Mouse (Mus musculus) telencephalon, adult 2 months (tissue): ENCODE data around the gene Espl1.
"Not testable (repeated sequence)": the region's sequence is repeated elsewhere in the genome, so short reads cannot be mapped to it uniquely, and the experiment has no call there.

Experiments
- DNase-seq: peaks from one replicate; pipeline ENCODE4 v3.0.0-alpha.2; 2011; ENCODE audit warnings: low read depth, low spot score

The Espl1 gene

DNA sequence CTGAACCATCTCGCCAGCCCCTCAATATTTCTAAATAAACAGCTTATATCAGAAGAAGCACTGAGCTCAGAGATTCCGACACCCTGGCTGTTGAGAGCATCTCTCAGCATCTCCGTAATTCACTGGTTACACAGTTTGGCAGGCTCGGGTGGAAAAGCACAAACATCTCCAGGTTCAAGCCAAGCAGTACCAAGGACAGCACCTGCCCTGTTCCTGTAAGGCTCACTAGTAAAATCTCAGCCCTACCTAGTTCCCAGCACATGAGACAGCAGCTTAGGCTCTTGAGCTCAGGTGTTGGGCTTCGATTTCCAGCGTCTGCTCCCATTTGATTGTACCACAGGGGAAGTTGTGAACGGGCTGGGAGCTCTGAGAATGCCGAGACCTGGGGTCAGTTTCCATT lies 39.2 kb downstream of the Espl1 start:
- DNase-seq = no peak

DNA sequence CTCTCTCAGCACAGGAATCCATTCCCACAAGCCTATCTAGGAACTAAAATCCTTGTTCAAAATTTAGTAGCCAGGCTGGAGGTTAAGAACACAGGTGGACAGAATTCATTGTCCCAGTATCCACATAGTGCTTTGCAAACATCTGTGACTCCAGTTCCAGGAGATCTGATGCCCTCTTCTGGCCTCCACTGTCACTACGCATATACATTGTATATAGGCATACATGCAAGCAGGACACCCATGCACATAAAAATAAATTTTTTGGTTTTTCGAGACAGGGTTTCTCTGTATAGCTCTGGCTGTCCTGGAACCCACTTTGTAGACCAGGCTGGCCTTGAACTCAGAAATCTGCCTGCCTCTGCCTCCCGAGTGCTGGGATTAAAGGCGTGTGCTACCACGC lies 39.9 kb downstream of the Espl1 start:
- DNase-seq = not testable (repeated sequence)

DNA sequence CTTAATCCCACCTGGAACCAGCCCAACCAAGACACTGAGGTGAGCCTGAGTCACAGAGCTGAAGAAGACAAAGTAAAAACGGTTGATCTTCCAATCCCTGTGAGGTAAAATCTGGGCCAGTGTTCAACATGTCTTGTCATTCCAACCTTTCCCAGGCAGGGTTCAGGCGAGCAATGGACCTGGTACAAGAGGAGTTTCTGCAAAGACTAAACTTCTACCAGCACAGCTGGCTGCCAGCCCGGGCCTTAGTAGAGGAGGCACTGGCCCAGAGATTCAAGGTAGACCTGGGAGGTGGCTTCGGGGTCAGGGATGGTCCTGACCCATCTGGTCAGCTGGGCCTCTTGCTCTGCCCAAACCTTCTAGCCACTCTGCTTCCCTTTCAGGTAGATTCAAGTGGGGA lies 40.9 kb downstream of the Espl1 start:
- no peak for DNase-seq

DNA sequence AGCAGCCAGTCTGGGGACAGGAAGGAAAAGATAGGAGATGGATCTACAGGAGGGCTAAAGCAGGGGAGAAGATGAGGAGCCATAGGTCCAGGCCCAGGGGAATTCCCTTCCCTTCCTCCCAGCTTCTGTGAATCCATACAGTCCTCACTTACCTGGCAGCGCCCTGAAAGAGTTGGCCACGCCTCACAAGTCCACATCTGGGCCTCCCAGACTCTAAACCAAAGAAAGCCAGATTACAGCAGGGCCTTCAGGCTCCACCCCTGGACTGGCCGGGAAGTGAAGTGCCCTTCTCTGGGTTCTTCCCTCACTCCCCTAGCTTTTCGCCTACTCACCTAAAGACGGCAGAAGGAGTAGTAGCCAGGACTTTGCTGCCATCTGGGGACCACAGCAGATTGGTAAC lies 43.5 kb downstream of the Espl1 start:
- DNase-seq = no peak

DNA sequence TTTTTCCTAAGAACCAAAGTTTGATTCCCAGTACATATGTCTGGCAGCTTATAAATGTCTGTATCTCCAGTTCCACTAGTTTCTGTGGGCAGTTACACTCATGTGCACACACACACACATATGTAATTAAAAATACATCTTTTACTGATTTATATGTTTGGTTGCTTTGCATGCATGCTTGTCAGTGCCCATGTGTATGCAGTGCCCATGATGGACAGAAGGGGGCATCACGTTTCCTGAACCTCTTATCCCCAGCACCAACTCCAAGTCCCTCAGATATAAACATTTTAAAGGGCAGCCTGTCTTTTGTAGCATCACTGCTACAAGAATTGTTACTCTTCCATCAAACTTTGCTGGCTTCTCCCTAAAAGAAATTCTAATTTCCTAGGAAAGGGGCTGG lies 45.5 kb downstream of the Espl1 start:
- no peak for DNase-seq

DNA sequence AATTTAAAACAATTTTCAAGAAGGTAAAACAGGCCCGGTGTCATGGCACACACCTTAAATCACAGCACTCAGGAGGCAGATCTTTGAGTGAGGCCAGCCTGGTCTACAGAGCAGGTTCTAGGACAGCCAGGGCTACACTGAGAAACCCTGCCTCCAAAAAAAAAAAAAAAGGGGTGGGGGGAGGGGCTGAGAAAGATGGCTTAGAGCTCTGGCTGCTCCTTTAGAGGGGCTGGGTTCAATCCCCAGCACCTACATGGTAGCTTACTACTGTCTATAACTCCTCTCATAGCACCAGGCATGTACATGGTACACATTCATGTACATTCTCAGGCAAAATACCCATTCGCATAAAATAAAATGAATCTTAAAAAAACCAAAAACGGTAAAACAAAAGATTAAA lies 48.4 kb downstream of the Espl1 start:
- no peak for DNase-seq

DNA sequence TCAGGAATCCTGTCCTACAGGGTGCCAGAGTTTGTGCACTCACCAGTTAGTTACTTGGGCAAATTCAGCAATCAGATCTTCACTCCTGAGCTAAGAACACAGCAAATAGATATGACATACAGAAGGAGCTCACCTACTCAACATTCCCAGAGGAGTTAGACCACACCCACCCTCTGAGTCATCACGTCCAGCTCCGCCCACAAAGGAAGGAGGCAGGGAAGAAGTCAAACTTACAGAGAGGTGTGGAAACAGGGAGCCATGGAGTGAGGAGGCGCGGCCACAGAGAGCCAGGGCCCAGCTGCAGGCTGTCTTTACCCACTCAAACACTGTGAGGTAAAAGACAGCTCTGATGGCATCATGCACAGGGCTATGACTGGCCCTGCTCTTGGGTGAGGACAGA lies 50.4 kb downstream of the Espl1 start:
- no peak for DNase-seq

DNA sequence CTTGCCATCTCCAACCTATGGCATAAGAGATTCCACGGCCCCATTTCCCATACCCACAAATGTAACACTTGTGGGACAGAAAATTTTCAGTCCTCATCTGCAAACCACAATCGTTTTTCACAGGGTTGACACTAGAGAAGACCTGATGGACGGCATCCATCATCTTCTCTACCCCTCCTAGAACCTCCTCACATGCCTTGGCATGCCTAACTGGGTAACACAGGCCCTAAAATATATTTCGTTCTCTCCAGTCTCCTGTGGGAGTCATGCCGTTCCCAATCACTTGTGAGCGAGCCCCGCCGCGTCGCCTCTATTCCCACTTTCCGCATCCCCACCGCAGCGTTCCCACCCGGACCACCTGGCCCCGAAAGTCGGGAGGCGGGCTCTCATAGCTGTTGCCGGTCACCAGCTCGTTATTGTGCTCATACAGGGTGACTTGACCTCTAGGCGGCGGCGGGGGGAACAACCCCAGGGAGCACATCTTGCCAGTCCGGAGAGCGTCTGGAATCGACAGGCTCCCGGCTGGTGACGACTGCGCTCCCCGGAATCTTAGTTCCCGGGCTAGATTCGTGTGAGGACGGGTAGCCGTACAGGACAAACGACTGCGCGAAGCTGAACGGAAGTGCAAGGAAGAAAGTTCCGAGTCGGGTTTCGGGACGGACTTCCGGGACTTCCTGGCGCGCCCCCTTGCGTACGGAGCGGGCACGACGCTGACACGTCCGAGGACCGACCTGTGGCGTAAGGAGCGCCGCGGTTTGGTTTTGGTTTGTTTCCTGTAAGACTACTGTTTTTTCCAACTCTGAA lies 54.3 kb downstream of the Espl1 start, which contains the start of gene Aaas:
Aaas (minus strand) TSS at position 634 of the 804 bp plus-strand sequence.
- peak; percentile 96 for DNase-seq

DNA sequence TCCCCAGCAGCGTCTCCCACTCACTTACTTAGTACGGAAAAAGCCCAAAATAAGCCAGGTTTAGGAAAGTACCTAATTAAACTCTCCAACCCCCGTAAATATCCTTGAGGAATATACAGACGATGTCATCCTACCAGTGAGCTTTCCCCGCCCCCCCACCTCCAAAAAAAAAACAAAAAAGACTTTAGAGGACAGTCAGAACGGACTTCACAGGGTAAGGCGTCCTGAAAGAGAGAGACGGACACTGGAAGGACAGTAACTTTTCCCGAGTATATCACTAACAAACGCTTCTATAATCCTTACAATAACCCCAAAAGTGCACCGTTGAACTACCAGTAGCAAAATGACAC lies 54.9 kb downstream of the Espl1 start:
- DNase-seq = no peak

DNA sequence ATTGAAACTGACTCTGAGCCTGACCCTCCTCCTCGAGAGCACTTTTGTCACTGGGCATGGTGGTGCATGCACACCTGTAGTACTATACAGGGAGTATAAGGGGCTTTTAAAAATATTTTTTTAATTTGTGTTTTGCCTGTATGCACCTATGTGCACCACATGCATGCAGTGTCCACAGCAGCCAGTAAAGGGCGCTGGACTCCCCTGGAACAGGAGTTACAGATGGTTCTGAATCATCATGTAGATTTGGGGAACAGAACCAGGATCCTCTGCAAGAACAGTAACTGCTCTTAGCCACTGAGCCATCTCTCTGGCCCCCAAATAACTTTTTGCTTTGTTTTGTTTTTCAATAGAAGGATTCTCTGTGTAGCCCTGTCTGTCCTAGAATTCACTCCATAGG lies 56.1 kb downstream of the Espl1 start:
- DNase-seq = no peak

DNA sequence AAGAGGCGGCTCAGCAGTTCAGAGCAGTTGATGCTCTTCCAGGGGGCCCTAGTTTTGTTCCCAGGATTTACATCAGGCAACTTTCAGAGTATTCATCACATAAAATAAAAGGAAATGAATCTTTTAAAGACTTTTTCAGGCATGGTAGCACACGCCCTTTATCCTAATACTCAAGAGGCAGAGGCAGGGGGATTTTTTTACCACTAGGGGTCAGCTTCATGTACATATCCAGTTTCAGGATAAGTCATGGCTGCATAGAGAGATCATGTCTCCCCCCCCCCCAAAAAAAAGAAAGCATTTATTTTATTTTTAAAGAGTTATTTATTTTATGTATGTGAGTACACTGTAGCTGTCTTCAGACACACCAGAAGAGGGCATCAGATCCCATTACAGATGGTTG lies 57.9 kb downstream of the Espl1 start:
- no peak for DNase-seq

DNA sequence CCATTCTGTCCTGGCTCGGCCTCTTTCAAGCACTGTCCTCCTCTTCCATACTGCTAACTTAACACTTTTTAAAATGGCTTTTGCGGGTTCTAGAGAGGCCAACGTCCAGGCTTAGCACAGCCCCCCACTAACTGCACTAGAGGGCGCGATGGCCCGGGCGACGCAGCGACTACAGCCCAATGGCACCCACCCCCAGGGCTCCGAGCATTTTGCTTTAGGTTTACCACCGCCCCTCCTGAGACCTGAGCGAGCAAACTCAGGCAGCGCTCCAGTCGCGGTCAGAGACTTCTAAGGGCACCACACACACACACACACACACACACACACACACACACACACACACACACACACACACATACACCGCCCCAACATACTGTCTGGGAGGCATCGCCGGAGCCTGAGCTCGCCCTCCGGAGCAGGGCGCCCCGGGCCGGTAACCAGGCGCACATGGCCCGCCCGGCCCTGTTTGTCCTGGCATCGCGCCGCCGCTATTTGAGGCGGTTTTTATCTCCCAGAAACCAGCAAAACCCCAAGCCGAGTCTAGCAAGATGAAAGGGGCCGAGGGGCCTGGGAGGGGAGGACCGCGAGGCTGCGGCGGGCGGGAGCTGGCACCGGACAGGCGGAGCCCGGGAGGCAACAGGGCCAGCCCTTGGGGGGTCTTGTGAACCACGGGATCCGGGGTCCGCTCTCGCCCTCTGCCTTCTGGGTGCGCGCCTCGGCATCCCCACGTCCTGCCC lies 59.2 kb downstream of the Espl1 start:
- no peak for DNase-seq

DNA sequence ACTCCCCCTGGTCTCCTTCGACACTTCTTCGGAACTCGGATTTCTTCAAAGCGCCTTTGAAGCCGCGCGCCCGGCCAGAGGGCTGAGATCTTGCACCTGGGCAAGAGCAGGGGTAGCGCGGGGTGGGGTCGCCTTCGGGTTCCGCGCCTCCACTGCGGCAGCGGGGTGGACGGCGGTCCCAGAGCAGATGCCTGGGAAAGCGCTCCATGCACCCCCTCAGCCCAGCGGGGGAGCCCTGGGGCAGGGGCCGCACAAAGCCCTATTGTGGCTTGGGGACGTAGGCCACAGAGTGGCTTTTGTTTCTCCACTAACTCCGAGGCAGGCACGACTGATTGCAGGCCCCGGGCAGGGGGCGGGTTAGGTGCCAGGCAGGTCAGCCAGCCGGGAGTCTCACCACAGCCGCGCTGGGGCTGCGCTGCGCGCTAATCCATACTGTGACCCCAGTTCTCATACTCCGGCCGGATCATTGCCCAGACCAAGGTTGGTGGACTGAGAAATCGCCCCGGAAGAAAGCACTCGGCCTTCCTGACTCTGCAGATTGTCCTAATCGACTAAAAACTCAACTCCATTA lies 59.9 kb downstream of the Espl1 start:
- DNase-seq = peak; percentile 47

DNA sequence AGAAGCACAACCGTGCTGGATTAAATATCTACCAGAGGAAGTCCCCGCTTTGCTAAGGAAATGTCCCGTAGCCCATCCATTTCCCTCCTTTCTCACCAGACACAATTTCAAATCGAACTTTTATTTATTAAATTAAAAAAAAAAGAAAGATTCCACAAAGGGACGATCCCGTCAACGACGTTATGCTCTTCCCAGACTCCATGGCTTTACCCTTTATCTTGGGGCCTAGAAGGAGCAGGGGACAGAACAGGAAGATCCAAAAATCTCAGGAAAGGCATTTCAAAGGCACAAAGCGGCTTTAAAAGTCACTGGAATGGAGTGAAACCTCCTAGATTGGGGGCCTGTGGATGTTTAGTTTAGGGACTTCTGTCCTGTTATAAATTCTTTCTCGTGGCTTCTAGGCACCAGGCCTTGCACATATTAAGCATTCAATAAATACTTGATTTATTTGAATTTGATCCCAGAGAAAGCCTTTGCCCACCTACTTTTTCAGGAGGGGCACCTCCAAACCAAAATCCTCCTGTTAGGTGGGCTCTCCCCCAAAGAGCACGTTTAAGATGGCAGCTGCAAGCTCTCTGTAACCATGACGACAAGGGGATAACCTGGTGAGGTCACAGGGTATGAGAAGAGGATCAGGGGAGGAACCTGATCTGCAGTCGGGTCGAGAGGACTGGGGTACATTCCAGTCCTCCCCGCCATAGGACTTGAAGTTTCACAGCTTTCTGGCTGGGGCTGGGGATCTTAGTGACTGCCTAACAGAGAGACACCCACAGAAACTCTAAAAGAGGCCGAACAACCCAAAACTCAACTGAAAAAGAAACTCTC lies 60.6 kb downstream of the Espl1 start:
- no peak for DNase-seq

DNA sequence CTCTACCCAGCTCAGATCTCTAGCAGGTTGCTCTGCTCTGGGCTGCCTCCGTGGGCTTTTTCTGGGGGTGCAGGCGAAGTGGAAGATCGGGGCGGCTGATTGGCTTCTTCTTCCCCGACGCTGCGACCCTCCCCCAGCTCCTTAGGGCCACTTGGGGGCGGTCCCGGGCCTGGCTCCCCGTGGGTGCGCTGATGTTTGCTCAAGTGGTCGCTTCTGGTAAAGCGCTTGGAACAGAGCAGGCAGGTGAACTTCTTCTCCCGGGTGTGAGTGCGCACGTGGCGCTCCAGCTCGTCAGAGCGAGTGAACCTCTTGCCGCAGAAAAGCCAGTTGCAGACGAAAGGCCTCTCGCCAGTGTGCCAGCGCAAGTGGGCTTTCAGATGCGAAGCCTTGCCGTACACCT lies 62.1 kb downstream of the Espl1 start:
- DNase-seq = no peak

DNA sequence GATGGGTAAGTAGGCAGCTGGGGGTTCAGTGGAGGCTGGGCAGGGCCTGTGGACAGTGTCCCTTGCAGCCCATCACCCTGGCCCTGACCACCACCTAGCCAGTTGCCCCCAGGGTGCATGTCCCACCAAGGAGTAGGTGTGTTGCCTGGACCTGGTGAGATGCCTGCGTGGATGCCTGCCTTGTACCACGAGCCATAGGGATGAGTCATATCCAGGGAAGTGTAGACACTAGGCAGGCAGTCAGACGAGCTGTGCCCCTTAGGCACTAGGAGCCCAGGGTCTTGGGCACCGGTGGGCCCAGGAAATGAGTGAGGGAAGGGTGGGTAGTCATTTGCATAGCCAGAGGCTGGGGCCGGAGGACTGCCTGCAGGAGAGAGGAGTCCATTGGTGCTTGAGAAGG lies 62.8 kb downstream of the Espl1 start:
- no peak for DNase-seq

DNA sequence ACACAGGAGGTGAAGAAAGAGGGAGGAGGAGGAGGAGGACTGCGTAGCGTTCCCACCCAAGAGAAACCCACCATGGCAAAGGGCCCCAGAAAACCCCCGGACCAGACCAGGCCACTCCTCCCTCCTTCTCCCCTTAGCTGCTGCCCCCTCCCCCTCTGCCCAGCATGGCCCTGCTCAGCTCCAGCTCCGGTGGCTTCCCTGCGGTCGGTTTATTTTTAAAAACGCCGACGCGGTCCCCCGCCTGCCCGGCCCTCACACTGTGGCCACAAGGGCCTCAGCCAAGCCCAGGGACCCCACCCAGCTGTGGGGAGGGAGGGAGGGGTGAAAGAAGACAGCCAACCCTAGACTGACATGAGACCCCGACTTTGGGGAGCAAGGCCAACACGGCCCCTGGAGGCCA lies 66.6 kb downstream of the Espl1 start:
- no peak for DNase-seq

DNA sequence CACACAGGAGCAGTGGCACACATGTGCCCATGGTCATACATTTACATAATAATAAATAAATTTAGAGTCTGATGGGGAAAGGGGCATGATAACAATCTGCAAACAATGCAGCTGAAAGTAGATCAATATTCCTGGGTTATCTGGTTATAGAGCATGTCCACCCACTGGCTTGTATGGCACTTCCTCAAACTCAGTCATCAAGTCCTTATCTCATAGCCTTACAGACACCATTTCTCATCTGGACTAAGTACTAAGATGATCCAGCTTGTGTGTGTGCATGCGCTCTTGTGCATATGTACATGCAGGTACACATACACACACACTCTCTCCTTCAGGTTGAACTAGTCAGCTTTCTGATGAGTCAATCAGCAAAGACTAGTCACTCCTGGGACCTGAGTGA lies 68.6 kb downstream of the Espl1 start:
- no peak for DNase-seq

DNA sequence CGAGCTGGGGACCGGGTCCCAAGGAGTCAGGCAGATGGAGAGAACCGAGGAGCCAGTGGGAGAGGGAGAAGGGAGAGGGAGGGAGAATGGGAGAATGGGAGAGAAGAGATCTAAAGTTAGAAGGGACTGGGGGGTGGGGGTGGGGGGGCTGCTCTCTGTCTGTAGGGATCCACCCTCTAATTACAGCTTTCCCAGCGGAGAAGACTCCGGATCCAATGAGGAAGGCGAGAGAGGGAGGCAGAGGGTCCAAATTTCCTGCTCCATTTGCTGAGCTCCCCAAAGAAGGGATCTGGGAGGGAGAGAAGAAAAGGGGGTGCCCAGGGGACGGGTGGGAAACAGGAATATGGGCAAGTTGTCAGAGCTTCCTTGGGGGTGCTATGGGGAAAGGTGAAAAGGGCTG lies 70.2 kb downstream of the Espl1 start:
- DNase-seq = no peak

DNA sequence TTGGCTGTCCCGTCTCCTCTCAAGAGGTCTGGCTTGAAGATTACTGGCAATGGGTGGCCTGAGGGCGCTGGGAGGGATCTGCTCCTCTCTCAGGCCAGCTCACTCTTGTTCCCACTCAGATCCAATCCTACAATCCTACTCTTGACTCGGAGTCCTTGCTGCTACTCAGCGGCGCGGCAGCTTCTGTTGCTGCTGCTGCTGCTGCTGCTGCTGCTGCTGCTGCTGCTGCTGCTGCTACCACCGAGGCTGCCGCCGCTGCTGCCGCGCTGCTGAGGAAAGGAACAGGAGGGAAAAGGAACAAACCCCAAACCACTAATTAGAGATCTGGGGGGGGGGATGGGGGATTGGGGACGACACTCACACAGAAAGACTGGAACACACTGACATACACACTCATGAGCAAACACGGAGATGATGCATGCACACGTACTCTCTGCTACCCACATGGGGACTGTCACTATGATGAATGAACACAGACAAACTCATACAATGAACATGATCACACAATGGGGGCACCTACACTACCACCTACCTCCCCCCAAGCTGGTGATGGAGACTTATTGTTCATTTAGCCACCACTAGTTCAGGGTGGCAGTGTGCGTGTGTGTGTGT lies 70.8 kb downstream of the Espl1 start, which contains the start of gene Sp7:
Sp7 (minus strand) TSS at position 450 of the 612 bp plus-strand sequence.
- no peak for DNase-seq

DNA sequence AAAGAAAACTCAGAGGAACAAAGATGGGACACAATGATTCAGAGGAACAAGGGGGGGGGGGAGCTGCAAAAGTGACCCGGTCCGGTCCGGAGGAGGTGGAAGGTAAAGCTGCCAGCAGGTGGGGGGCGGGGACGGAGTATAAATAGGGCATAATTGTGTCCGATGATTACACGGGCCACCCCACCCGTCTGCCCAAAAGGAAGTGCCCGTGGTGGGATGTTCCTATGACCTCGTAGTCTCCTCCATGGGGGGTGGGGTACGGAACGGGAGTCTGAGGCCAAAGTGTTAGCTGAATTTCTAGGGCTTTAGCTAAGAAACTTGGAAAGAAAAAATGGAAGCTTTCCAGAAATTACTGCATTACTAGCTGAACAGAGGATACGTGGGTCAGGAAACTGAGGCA lies 73.9 kb downstream of the Espl1 start:
- no peak for DNase-seq

DNA sequence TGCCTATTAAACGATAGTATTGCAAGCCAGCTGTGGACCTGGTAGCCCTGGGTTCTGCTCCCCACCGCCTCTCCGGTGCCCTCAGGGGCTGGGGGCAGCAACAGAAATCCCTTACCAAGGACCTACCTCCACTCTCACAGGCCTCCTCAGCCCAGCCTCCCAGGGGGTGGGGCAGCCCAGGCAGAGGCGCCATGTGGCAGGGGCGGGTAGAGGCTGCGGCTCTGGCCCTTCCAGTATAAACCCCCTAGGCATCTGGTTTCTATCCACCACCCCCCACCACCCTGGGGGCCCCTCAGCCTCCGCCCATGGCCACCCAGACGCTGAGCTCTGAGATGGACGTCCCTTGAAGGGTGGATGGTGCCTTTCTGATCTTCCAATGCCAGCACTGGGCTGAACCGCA lies 74.7 kb downstream of the Espl1 start:
- no peak for DNase-seq
